Mouse (Mus musculus) intestine, embryonic 15.5 days (tissue): ENCODE data around the gene Knl1. TPM values are rescaled to one million over a fixed set of nuclear protein-coding genes. Genes with fewer than 3 reads are reported as not detected.
A peak's percentile ranks its signal among the peaks of the same experiment; 100 is the strongest.

ENCODE experiments used
- ATAC-seq: fragments of 200-750 bp; cut with Nextera tagmentation; 2 replicates; pipeline ENCODE4 v1.8.0; 2017; ENCODE audit warnings: moderate TSS enrichment, moderate library complexity
- H3K27ac ChIP-seq: fragments of 300-500 bp; sonication (generic); 2 replicates; pipeline ENCODE4 v1.5.1; 2015; ENCODE audit warnings: mild to moderate bottlenecking, inconsistent platforms
- H3K27me3 ChIP-seq: fragments of 300-500 bp; sonication (generic); replicated peaks from 2 replicates; pipeline ENCODE4 v1.6.1; 2015; ENCODE audit warnings: inconsistent platforms
- H3K36me3 ChIP-seq: fragments of 300-500 bp; sonication (generic); 2 replicates; pipeline ENCODE4 v1.6.1; 2015; ENCODE audit warnings: inconsistent platforms
- H3K4me1 ChIP-seq: fragments of 300-500 bp; sonication (generic); replicated peaks from 2 replicates; pipeline ENCODE4 v1.6.1; 2015; ENCODE audit warnings: inconsistent platforms
- H3K4me2 ChIP-seq: fragments of 300-500 bp; sonication (generic); replicated peaks from 2 replicates; pipeline ENCODE4 v1.6.1; 2015; ENCODE audit warnings: mild to moderate bottlenecking, inconsistent platforms
- H3K4me3 ChIP-seq: fragments of 300-500 bp; sonication (generic); replicated peaks from 2 replicates; pipeline ENCODE4 v1.5.1; 2015; ENCODE audit warnings: inconsistent platforms
- H3K9ac ChIP-seq: fragments of 300-500 bp; sonication (generic); 2 replicates; pipeline ENCODE4 v1.6.1; 2015; ENCODE audit warnings: inconsistent platforms
- H3K9me3 ChIP-seq: fragments of 300-500 bp; sonication (generic); 2 replicates; pipeline ENCODE4 v1.6.1; 2016; ENCODE audit warnings: inconsistent platforms
- WGBS: fragments of 180-500 bp; shearing (Covaris S2); methylation state at CpG from one replicate; pipeline ENCODE4 v1.1.7; 2015; 5-methylcytosine and 5-hydroxymethylcytosine counted together
- polyA plus RNA-seq: library from polyadenylated mRNA; unstranded; fragments of >200 nt; fragmentation: Nextera tagmentation; extraction: Ambion mirVana; gene quantifications from 2 replicates; pipeline ENCODE4 v1.2.1, GENCODE M21; 2015

Knl1 gene
- polyA plus RNA-seq, 1 experiment from 2014 or later: 53.7 TPM

DNA sequence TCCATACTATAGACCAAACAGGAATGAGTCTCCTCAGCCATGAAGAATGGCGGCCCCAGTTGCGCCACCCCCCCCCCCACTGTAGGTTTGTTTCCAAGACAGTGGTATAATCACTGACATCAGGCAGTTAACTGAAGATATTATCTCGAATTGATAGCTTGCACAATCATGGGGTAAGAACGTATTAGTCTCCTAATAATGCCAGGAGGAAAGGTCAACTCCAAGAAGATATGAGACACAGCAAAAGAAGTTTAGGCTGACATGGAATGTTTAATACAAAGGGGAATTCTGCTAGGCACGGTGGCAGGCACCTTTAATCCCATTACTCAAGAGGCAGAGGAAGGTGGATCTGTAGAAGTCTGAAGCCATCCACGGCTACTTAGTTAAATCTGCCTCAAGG lies 99.5 kb downstream of the Knl1 start:
- no peak overlapping the region for H3K4me3 ChIP-seq
- no peak overlapping the region for H3K27ac ChIP-seq
- no peak for ATAC-seq
- H3K4me1 ChIP-seq: no peaks in the 10 kb centered on the region
- H3K36me3 ChIP-seq: peaks cover 59% of the 10 kb centered on the region
- H3K9me3 ChIP-seq: no peaks in the 10 kb centered on the region
- no peak overlapping the region for H3K4me2 ChIP-seq
- H3K27me3 ChIP-seq: no peaks in the 10 kb centered on the region
- H3K9ac ChIP-seq: no peak overlapping the region
- WGBS: 86% methylated on average over 6 of the region's 6 CpGs

DNA sequence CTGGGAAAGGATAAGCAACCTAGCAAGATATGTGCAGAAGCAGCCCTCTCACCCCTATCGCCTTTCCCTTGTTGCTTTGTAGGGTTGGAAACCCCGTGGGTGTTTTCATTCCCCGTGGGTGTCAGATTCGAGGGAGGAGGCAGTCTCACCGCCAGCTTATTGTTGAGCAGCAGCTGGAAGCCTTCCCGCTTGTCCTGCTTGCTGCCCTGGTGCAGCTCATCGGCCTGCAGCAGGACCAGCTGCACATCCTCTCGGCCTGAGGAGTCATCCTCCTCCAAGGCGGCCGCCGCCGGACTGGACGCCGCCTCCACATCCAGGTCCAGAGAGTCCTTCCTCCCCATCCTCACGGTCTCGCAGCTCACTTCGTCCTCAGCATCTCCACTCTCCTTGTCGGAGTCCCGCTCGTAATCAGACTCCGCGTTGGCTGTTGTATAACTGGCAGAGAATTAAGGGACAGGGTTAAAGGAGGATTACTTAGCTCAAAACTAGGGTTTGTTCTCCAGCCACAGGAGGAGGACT lies 100.3 kb downstream of the Knl1 start:
- no peak overlapping the region for H3K4me2 ChIP-seq
- WGBS: 88% methylated on average over 22 of the region's 22 CpGs

DNA sequence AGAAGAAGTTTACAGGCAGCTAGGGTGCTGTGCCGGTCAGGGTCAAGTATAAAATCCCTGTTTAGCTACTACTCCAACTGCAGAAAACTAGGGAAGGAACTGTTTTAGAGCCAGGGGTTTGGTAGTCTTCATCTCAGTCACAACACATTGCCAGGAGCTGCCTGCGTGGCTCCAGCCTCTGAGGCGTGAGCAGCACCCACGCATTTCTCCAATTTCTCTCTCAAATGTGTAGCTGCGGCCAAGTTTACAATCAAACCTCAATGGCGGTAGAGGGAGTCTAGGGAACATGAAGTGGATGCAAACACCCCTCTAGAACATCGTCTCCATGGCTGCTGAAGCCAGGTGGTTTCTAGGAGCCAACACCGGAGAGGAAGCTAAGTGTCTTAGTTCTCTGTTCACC lies 100.9 kb downstream of the Knl1 start:
- Histone ChIP-seq H3K9ac (no peak overlapping the region), H3K27me3 (no peaks in the 10 kb centered on the region), H3K4me2 (no peak overlapping the region), H3K4me3 (no peak overlapping the region), H3K4me1 (no peaks in the 10 kb centered on the region), H3K27ac (no peak overlapping the region), H3K36me3 (peaks cover 55% of the 10 kb centered on the region), H3K9me3 (no peaks in the 10 kb centered on the region)
- ATAC-seq: no peak
- 88% methylated on average over 8 of the region's 8 CpGs for WGBS

More for the DNA sequence above, 100.3 kb downstream of the Knl1 start:
- no peak overlapping the region for H3K9ac ChIP-seq
- no peaks in the 10 kb centered on the region for H3K27me3 ChIP-seq
- no peak overlapping the region for H3K27ac ChIP-seq
- H3K4me1 ChIP-seq: no peaks in the 10 kb centered on the region
- no peaks in the 10 kb centered on the region for H3K9me3 ChIP-seq
- no peak for ATAC-seq
- H3K36me3 ChIP-seq: peaks cover 54% of the 10 kb centered on the region
- no peak overlapping the region for H3K4me3 ChIP-seq

DNA sequence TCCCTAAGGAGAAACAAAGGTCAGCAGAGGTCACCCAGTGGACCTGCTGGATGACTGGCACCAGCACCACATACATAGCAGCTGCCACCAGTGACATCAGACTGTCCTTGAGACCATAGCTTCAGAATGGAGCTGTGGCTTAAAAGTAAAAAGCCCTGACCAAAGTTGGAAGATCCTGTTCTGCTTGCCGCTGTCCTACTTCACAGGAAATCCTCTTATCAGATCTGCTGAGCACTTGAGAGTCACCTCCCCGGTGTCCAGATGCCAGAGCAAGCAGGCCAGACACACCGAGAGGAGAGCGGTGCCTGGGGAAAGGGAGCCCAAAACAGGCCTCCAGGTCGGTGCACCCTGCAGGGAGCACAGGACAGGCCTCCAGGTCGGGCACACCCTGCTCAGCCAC lies 105.3 kb downstream of the Knl1 start:
- Histone ChIP-seq H3K4me1 (peaks cover 9% of the 10 kb centered on the region), H3K9me3 (no peaks in the 10 kb centered on the region), H3K27me3 (no peaks in the 10 kb centered on the region), H3K4me2 (no peak overlapping the region), H3K36me3 (peaks cover 36% of the 10 kb centered on the region), H3K4me3 (no peak overlapping the region), H3K9ac (no peak overlapping the region), H3K27ac (no peak overlapping the region)
- 86% methylated on average over 6 of the region's 6 CpGs for WGBS
- ATAC-seq: no peak

DNA sequence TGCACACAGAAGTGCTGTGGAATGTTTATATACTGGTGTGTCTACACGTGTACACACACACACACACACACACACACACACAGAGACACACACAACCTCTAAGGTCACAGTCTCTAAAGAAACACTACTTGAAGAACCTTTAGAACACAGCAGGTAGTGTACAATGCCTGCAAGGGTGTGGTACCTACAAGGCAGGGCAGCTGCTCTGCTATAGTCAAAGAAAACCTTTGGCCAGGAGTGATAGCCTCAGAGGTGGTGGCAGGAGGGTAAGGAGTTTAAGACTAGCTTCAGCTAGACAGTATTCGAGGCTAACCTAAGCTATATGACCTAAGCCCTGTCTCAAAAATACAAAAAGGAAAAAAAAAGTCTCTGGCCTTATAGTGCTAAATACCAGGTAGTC lies 107.8 kb downstream of the Knl1 start:
- Histone ChIP-seq H3K27ac (no peak overlapping the region), H3K36me3 (peaks cover 21% of the 10 kb centered on the region), H3K4me1 (peaks cover 9% of the 10 kb centered on the region), H3K4me3 (no peak overlapping the region), H3K9ac (no peak overlapping the region), H3K4me2 (no peak overlapping the region), H3K9me3 (no peaks in the 10 kb centered on the region), H3K27me3 (no peaks in the 10 kb centered on the region)
- ATAC-seq: peak; percentile 19; the same call in 1 of the 2 replicates
- WGBS: 70% methylated on average over 2 of the region's 2 CpGs

Other genes starting within 250 kb of the Knl1 start
- gene Knstrn, start 233.1 kb upstream of the Knl1 start, polyA plus RNA-seq: 89.5 and 98.5 TPM in 2 replicates
- 43.7 and 46.2 TPM in 2 replicates for gene Ivd, start 185.2 kb upstream of the Knl1 start, polyA plus RNA-seq
- 5.1 and 5.4 TPM in 2 replicates for gene Bahd1, start 146.7 kb upstream of the Knl1 start, polyA plus RNA-seq
- gene Chst14, start 120.6 kb upstream of the Knl1 start, polyA plus RNA-seq: 21.0 and 21.3 TPM in 2 replicates
- gene Ccdc32, start 17.7 kb upstream of the Knl1 start, polyA plus RNA-seq: 30.4 and 30.6 TPM in 2 replicates
- 4.8 and 4.9 TPM in 2 replicates for gene Rpusd2, start 12.3 kb upstream of the Knl1 start, polyA plus RNA-seq
- gene Rad51, start 65.7 kb downstream of the Knl1 start, polyA plus RNA-seq: 41.1 and 43.2 TPM in 2 replicates
- 48.5 and 49.5 TPM in 2 replicates for gene Rmdn3, start 109.9 kb downstream of the Knl1 start, polyA plus RNA-seq
- gene Gchfr, start 120.7 kb downstream of the Knl1 start, polyA plus RNA-seq: 21.1 and 27.3 TPM in 2 replicates
- gene Gm14137, start 127.4 kb downstream of the Knl1 start, polyA plus RNA-seq: 0.30 and 0.38 TPM in 2 replicates
- gene Zfyve19, start 161.5 kb downstream of the Knl1 start, polyA plus RNA-seq: 59.3 and 64.9 TPM in 2 replicates
- 15.9 and 18.5 TPM in 2 replicates for gene Dnajc17, start 161.7 kb downstream of the Knl1 start, polyA plus RNA-seq
- gene Ppp1r14d, start 182.8 kb downstream of the Knl1 start, polyA plus RNA-seq: 15.2 and 18.1 TPM in 2 replicates
- 96.1 and 108 TPM in 2 replicates for gene Spint1, start 190.2 kb downstream of the Knl1 start, polyA plus RNA-seq
- gene Rhov, start 224.2 kb downstream of the Knl1 start, polyA plus RNA-seq: 5.2 and 7.1 TPM in 2 replicates
- gene Vps18, start 241.6 kb downstream of the Knl1 start, polyA plus RNA-seq: 20.9 and 22.5 TPM in 2 replicates